Mouse (Mus musculus) brown adipose tissue, adult 24 weeks (tissue): ENCODE measurements around the gene Fcer1g. TPM values are rescaled to one million over a fixed set of nuclear protein-coding genes. Genes with fewer than 3 reads are reported as not detected.

ENCODE experiments used
- H3K27ac ChIP-seq: fragments of 200-500 bp; replicated peaks from 2 replicates; pipeline ENCODE4 v1.5.1; 2012; ENCODE audit warnings: low read depth, mild to moderate bottlenecking, low read length
- H3K4me1 ChIP-seq: fragments of 200-500 bp; 2 replicates; pipeline ENCODE4 v1.6.1; 2012; ENCODE audit warnings: low read length, mixed read lengths; ENCODE audit not compliant: control insufficient read depth, insufficient read depth, insufficient read length
- H3K4me3 ChIP-seq: fragments of 200-500 bp; 2 replicates; pipeline ENCODE4 v1.5.1; 2012; ENCODE audit warnings: low read depth, mild to moderate bottlenecking, low read length, moderate library complexity; ENCODE audit not compliant: insufficient read depth
- polyA plus RNA-seq: library from polyadenylated mRNA; stranded (reverse); fragments of >200 nt; gene quantifications from 2 replicates; pipeline ENCODE4 v1.2.4, GENCODE M21; 2012; ENCODE audit not compliant: missing spikeins, insufficient read depth, insufficient read length

Fcer1g gene
- polyA plus RNA-seq, 1 experiment: 29.3 TPM

- Histone ChIP-seq H3K4me1 (no peaks in the 10 kb centered on the region), H3K27ac (no peak overlapping the region)
These were observed 38.9 kb downstream of the Fcer1g start for GRCm38 (mm10) chr1:171195046-171195822.

GRCm38 (mm10) chr1:171193911-171194830 is 40.0 kb downstream of the Fcer1g start:
- no peaks in the 10 kb centered on the region for H3K4me1 ChIP-seq
- H3K27ac ChIP-seq: no peak overlapping the region
- 0 out of 2 replicates have a peak overlapping the region, but pooled peaks have one; percentile 8 for H3K4me3 ChIP-seq

More at GRCm38 (mm10) chr1:171195046-171195822, 38.9 kb downstream of the Fcer1g start:
- H3K4me3 ChIP-seq: peak overlapping the region; percentile 41; the same call in 1 of the 2 replicates

DNA sequence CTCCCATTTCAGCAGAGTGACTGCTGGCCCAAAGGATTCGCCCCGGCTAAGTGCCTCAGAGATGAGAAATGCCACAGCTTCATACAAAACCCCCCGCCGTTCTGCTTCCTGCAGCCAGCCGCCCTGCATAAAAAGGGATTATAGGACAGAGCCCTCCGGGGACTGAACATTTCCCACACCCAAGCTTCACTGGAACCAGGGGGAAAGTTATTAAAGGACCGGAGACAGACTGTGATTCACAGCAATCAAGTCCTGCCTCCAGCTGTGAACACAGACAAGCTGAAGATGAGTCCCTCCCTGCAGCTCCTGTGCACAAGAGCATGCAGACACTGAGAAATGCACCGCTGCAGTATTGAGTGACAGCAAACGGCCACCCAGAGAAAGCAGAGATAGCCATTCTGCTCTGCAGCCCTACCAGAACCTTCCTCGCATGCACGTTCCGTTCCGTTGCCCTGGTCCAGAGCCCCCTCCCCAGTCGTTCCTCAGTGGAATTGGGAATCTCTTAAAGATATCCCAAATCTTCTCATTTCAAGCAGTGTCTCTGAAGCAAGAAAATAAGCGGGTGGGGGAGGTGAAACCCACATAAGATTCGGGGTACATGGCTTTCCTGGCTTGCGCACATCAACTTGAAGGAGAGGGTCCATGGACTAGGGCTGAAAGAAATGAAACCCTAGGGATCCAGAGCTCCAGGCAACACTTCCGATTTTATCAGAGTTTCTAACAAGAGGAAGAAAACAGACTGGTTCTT is 40.9 kb downstream of the Fcer1g start:
- no peak overlapping the region for H3K27ac ChIP-seq
- no peaks in the 10 kb centered on the region for H3K4me1 ChIP-seq
- no peak overlapping the region; the same call in 1 of the 2 replicates for H3K4me3 ChIP-seq

DNA sequence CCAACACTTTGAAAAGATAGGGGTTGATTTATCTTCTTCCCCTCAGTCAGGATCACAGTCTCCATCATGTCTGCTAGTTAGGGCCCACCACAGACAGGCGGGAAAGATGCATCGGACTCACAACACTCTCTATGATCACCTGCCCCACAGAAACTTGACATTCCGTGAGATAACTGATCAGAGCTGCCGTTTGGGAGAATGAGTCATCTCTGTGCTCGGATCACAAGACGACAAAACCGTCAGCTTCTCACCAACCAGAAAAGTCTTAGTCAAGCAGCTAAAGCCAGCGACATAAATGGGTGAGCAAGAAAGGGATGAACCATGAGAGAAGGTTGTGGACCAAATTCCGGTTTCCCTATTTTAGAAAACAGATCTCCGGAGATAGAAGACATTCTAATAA is 41.9 kb downstream of the Fcer1g start:
- no peak overlapping the region for H3K27ac ChIP-seq
- H3K4me1 ChIP-seq: no peaks in the 10 kb centered on the region
- H3K4me3 ChIP-seq: no peak overlapping the region

GRCm38 (mm10) chr1:171190832-171191231 is 43.3 kb downstream of the Fcer1g start:
- no peaks in the 10 kb centered on the region for H3K4me1 ChIP-seq
- no peak overlapping the region for H3K4me3 ChIP-seq
- H3K27ac ChIP-seq: no peak overlapping the region

DNA sequence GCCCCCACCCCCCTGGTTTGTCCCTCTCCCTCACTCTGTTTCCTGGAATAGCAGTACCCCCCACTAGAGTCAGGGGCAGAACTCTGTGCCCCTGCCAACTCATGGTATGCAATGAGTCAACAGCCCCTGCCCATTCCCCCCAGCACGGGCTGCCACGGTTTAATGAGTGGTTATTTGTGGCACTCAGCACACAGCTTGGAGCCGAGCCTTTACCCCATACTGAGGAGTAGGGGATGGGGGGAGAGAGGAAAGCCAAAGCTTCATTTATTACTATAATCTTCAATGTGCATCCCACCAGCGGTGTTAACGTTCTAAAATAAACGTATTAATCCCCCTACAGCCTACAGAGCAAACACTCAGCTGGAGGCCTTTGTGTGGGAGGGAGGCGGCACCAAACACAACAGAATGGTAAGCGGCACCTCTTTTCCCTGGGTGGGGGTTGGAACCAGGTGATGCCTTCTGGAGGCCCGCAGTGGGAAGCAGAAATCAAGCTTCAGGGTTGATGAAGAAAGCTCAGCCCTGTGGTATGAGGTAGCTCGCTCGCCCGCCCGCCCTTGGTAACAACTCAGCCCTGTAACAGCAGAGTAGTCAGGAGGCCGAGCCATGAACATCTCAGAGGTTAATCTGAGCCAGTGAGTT is 44.6 kb downstream of the Fcer1g start:
- Histone ChIP-seq H3K27ac (no peak overlapping the region), H3K4me1 (no peaks in the 10 kb centered on the region; the same call in 1 of the 2 replicates), H3K4me3 (no peak overlapping the region)

- no peak overlapping the region for H3K4me3 ChIP-seq
- H3K4me1 ChIP-seq: peaks cover 3% of the 10 kb centered on the region
- no peak overlapping the region for H3K27ac ChIP-seq
These were observed 45.1 kb downstream of the Fcer1g start for GRCm38 (mm10) chr1:171189046-171189445.

- peaks cover 4% of the 10 kb centered on the region for H3K4me1 ChIP-seq
- H3K4me3 ChIP-seq: no peak overlapping the region
- no peak overlapping the region for H3K27ac ChIP-seq
These were observed 46.1 kb downstream of the Fcer1g start for GRCm38 (mm10) chr1:171187851-171188700.

DNA sequence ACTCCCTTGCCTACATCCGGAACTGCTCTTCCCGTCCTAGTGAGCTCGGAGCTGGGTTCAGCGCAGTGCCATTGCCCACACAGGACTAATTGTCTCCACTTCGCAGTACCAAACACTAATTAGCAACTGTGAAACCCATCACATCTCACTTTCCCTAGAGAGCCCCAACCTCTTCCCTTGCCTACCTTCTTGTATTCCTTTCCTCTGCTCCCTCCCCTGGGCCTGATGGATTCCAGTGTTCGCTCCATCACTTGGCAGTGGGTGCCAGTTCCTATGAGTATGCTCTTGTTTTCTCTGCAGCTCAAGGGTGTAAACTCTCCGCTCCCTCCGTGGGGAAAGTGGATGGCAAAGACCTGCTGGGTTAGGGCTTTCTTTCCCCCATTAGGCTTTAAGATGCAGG is 48.5 kb downstream of the Fcer1g start:
- Histone ChIP-seq H3K4me3 (no peak overlapping the region), H3K27ac (no peak overlapping the region), H3K4me1 (peaks cover 4% of the 10 kb centered on the region)

DNA sequence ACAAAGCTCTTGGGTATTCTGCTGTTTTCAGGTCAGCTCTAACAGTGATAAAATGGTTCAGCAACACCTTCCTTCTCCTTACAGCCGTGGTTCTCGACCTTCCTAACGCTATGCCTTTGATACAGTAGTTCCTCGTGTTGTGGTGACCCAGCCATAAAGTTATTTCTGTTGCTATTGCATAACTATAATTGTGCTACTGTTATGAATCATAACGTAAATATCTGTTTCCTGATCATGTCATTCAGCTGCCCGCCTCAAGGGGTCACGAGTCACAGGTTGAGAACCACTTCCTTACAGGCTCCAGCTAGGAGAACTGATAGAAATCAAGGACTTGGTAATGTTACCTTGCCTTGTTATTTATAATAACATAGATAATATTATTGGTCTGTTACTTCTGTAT is 49.9 kb downstream of the Fcer1g start:
- Histone ChIP-seq H3K27ac (peak overlapping the region; percentile 30), H3K4me1 (peaks cover 6% of the 10 kb centered on the region), H3K4me3 (no peak overlapping the region)

GRCm38 (mm10) chr1:171183620-171184019 is 50.5 kb downstream of the Fcer1g start:
- Histone ChIP-seq H3K27ac (peak overlapping the region; percentile 30), H3K4me3 (no peak overlapping the region), H3K4me1 (peaks cover 6% of the 10 kb centered on the region)

GRCm38 (mm10) chr1:171183025-171183424 is 51.1 kb downstream of the Fcer1g start:
- H3K4me3 ChIP-seq: no peak overlapping the region
- H3K4me1 ChIP-seq: peaks cover 6% of the 10 kb centered on the region
- no peak overlapping the region for H3K27ac ChIP-seq
